Mouse (Mus musculus) B cell, adult 62 days (primary cell): ENCODE measurements around the gene Trio. TPM values are rescaled to one million over a fixed set of nuclear protein-coding genes. Genes with fewer than 3 reads are reported as not detected.

ENCODE experiments used
- total RNA-seq: library from RNA; stranded (reverse); gene quantifications from 4 replicates; pipeline ENCODE4 v1.2.4, GENCODE M21; 2023

The Trio gene
- 26.9 to 33.3 TPM (median 32.0 TPM) in 4 replicates for total RNA-seq

DNA sequence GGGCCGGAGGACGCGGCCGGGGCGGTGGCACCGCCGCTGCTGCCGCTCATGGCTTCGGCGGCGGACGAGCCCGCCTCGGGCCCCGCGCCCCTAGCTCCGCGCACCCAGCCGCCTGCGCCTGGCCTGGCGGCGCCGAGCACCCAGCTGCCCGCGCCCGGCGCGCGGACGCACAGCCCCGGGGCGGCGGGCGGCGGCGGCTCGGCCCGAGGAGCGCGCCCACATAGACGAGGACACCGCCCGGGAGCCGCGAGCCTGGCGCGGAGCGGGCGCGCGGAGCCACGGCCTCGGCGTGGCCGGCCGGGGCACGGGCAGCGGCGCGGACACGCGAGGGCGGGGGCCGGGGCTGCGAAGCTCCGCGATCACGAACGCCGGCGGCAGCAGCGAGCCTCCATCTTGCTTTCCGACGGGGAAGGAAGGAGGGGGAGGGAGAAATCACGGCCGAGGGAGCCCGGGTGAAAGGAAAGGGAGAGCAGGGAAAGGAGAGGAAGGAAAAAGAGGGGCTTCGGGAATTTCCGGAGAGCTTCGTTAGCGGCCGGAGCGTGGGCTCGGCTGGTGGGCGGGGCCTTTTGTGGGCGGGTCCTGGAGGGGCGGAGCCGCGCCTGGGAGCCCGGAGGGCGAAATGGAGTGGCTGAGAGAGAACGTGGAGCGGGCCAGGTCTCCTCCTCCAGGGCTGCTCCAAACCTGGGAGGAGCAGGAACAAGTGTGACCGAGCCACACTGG is at the start of gene Trio:
Trio (minus strand) TSS at position 402 of the 720 bp plus-strand sequence.

DNA sequence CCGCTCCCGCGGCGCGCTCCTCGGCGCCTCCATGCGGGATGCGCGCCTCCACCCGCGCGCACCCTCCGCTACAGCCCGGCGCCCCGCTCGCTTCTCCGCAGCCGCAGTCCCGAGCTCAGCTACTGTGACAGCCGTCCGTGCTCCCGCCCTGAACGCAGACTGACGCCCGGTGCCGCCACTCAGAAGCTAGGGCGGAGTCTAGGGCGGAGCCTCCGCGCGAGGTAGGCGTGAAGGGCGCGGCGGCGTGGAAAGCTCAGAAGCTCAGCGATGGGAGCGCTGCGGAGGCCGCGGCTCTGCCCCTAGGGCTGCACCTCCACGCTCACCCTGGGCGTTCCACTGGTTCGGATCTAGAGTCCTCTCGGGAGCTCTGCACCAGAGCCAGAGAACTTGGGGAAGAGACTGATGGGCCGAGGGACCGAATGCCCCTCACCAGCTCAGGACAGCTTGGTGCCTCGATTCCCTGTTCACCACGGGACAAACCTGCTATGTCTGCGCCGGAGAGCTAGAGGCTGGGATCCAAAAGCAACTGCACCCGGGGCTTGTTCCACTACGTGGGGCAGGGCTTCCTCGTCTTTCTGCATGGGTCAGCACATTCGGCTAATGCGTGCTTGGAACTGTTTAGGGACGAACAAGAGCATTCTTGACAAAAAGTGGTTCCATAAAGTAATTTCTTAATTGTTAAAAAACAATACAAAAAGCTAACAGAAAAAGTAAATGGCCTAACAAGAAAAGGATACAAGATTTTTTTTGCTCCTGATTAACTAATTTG is 344.0 kb downstream of the Trio start, which contains the start of gene Otulinl:
Otulinl (minus strand) TSS at position 161 of the 769 bp plus-strand sequence.

Other genes starting within 250 kb of the Trio start
- gene Dnah5, start 177.9 kb upstream of the Trio start, total RNA-seq, result not detected in 4 replicates